Mouse (Mus musculus) lung, postnatal 0 days (tissue): ENCODE results near the gene Chd6. TPM values are rescaled to one million over a fixed set of nuclear protein-coding genes. Genes with fewer than 3 reads are reported as not detected.

ENCODE experiments used
- ATAC-seq: fragments of 200-750 bp; cut with Nextera tagmentation; 2 replicates; pipeline ENCODE4 v1.8.0; 2017; ENCODE audit warnings: moderate library complexity
- DNase-seq: peaks from one replicate; pipeline ENCODE4 v3.0.0-alpha.2; 2016; ENCODE audit warnings: low spot score
- H3K27ac ChIP-seq: fragments of 300-500 bp; sonication (generic); 2 replicates; pipeline ENCODE4 v1.5.1; 2014; ENCODE audit warnings: antibody characterized with exemption, mild to moderate bottlenecking, low read length, mixed read lengths
- H3K27me3 ChIP-seq: fragments of 300-500 bp; sonication (generic); replicated peaks from 2 replicates; pipeline ENCODE4 v1.6.1; 2014; ENCODE audit warnings: low read length, mixed read lengths; ENCODE audit not compliant: insufficient read depth
- H3K36me3 ChIP-seq: fragments of 300-500 bp; sonication (generic); 2 replicates; pipeline ENCODE4 v1.6.1; 2014; ENCODE audit warnings: low read length, mixed read lengths; ENCODE audit not compliant: insufficient read depth
- H3K4me1 ChIP-seq: fragments of 300-500 bp; sonication (generic); 2 replicates; pipeline ENCODE4 v1.6.1; 2014; ENCODE audit warnings: antibody characterized with exemption, low read depth, low read length, mixed read lengths; ENCODE audit not compliant: insufficient read depth
- H3K4me2 ChIP-seq: fragments of 300-500 bp; sonication (generic); replicated peaks from 2 replicates; pipeline ENCODE4 v1.6.1; 2014; ENCODE audit warnings: low read depth, mild to moderate bottlenecking, low read length, moderate library complexity, mixed read lengths
- H3K4me3 ChIP-seq: fragments of 300-500 bp; sonication (generic); 2 replicates; pipeline ENCODE4 v1.5.1; 2014; ENCODE audit warnings: low read depth, low read length
- H3K9ac ChIP-seq: fragments of 300-500 bp; sonication (generic); replicated peaks from 2 replicates; pipeline ENCODE4 v1.6.1; 2014; ENCODE audit warnings: low read depth, mild to moderate bottlenecking
- H3K9me3 ChIP-seq: fragments of 300-500 bp; sonication (generic); 2 replicates; pipeline ENCODE4 v1.6.1; 2016; ENCODE audit warnings: low read length, mixed read lengths
- CTCF ChIP-seq: IDR thresholded peaks from 2 replicates; pipeline ENCODE4 v1.5.1; 2016; ENCODE audit warnings: antibody characterized with exemption, mild to moderate bottlenecking
- EP300 ChIP-seq: IDR thresholded peaks from 2 replicates; pipeline ENCODE4 v1.6.1; 2016; ENCODE audit warnings: antibody characterized with exemption, mild to moderate bottlenecking, control low read depth
- WGBS: fragments of 180-500 bp; shearing (Covaris S2); extraction: QIAGEN DNeasy Blood & Tissue Kit; methylation state at CpG from one replicate; pipeline ENCODE4 v1.1.7; 2014; 5-methylcytosine and 5-hydroxymethylcytosine counted together
- polyA plus RNA-seq: library from polyadenylated mRNA; unstranded; fragments of >200 nt; fragmentation: Nextera tagmentation; extraction: Ambion mirVana; gene quantifications from 2 replicates; pipeline ENCODE4 v1.2.1, GENCODE M21; 2015

Gene Chd6
- polyA plus RNA-seq, 1 experiment from 2014 or later: 22.2 TPM

DNA sequence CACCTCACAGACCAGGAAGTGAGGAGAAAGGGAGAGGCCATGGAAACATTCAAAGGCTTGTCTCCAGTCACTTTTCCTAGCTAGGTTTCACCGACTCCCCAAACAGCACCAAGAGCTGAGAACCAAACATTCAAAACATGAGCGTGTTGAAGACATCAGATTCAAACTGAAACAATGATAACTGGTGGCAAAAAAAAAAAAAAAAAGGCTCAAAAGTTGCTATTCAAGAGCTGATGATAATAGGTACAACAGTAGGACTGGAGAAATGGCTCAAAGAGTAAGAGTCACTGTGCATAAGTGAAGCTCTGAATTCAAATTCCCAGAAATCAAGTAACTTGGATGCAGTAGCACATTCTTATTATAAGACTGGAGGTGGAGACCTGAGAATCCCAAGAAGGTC lies 30.3 kb downstream of the Chd6 start:
- H3K4me3 ChIP-seq: no peak overlapping the region
- H3K27ac ChIP-seq: no peak overlapping the region
- no peak for TF ChIP-seq EP300
- TF ChIP-seq CTCF: no peak
- no peak for ATAC-seq
- H3K4me2 ChIP-seq: no peak overlapping the region
- WGBS: 92% methylated on average over 2 of the region's 2 CpGs
- H3K27me3 ChIP-seq: no peaks in the 10 kb centered on the region
- H3K9me3 ChIP-seq: no peaks in the 10 kb centered on the region
- no peaks in the 10 kb centered on the region for H3K36me3 ChIP-seq
- DNase-seq: no peak
- H3K4me1 ChIP-seq: no peaks in the 10 kb centered on the region
- H3K9ac ChIP-seq: no peak overlapping the region

DNA sequence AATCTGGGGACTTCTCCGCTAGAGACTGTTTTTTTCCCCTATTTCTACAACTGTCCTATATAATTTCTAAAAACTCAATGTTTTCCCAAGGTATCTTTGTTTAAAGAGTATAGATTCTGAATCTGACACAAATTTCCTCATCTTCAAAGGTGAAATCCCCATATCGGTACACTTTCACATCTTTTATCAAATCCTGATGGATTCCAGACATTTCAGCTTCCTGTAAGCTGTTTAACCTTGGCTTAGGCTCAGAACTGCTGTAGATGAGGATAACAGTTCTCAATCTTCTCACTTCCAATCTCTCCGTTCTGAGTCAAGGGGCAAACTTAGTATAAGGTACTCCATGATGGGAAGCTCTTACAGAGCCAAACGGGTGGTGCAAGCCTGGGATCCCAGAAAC lies 32.6 kb downstream of the Chd6 start:
- no peak for TF ChIP-seq CTCF
- TF ChIP-seq EP300: no peak
- Histone ChIP-seq H3K4me3 (no peak overlapping the region), H3K4me1 (no peaks in the 10 kb centered on the region), H3K36me3 (no peaks in the 10 kb centered on the region), H3K9me3 (no peaks in the 10 kb centered on the region), H3K9ac (no peak overlapping the region), H3K27me3 (no peaks in the 10 kb centered on the region), H3K4me2 (no peak overlapping the region), H3K27ac (no peak overlapping the region)
- ATAC-seq: no peak
- 61% methylated on average over 4 of the region's 4 CpGs for WGBS
- DNase-seq: no peak

GRCm38 (mm10) chr2:161075553-161075952 lies 33.3 kb downstream of the Chd6 start:
- Histone ChIP-seq H3K4me2 (no peak overlapping the region), H3K27ac (no peak overlapping the region), H3K27me3 (no peaks in the 10 kb centered on the region), H3K9ac (no peak overlapping the region), H3K36me3 (no peaks in the 10 kb centered on the region), H3K9me3 (no peaks in the 10 kb centered on the region), H3K4me1 (no peaks in the 10 kb centered on the region), H3K4me3 (no peak overlapping the region)
- WGBS: 95% methylated on average over 5 of the region's 5 CpGs
- no peak for DNase-seq
- no peak for ATAC-seq
- TF ChIP-seq CTCF (no peak), EP300 (no peak)

- Histone ChIP-seq H3K27me3 (no peaks in the 10 kb centered on the region), H3K27ac (no peak overlapping the region), H3K4me3 (no peak overlapping the region), H3K9ac (no peak overlapping the region), H3K4me2 (no peak overlapping the region), H3K4me1 (no peaks in the 10 kb centered on the region), H3K9me3 (no peaks in the 10 kb centered on the region), H3K36me3 (no peaks in the 10 kb centered on the region)
- ATAC-seq: no peak
- 62% methylated on average over 10 of the region's 10 CpGs for WGBS
- DNase-seq: no peak
- no peak for TF ChIP-seq EP300
- TF ChIP-seq CTCF: no peak
Measured at GRCm38 (mm10) chr2:161066097-161066759, 42.6 kb downstream of the Chd6 start.

DNA sequence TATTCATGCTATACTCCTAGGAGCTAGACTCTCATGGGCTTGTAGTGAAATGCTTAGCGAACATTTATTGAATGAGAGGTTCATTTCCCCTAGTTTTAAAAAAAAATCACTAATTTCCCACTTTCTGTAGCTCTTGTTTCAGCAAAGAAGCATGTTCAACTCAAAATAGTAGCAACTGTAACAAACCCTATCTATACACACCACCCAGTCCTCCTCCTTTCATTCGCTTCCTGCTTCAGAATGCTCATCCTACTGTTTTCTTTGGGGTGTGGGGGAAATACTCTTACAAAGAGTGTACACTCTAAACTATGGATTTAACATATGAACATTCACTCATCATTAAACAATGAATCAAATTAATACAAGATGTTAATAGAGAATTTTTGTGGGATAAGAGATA lies 43.3 kb downstream of the Chd6 start:
- Histone ChIP-seq H3K9me3 (no peaks in the 10 kb centered on the region), H3K27me3 (no peaks in the 10 kb centered on the region), H3K4me3 (no peak overlapping the region), H3K27ac (no peak overlapping the region), H3K4me2 (no peak overlapping the region), H3K36me3 (no peaks in the 10 kb centered on the region), H3K9ac (no peak overlapping the region), H3K4me1 (no peaks in the 10 kb centered on the region)
- TF ChIP-seq CTCF: no peak
- no peak for TF ChIP-seq EP300
- DNase-seq (no peak), ATAC-seq (no peak)
- 83% methylated on average over 2 of the region's 2 CpGs for WGBS

DNA sequence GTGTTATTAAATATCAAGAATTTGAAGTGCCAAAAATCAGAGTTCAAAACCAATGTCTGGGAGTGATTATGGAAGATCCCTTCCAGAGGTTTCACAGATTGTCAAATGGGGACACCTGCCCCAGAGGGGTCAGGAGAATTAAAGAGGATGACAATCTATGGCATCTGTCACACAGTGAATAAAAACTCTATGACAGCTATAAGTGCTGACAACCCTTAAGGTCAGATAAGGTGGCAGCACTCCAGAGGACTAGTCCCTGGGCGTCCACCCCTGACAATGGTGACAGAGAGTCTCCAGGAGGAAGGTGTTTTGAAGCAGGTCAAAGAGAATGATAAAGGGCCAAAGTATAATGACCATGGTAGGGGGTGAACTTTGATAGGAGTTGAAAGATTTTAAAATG lies 44.0 kb downstream of the Chd6 start:
- Histone ChIP-seq H3K4me1 (no peaks in the 10 kb centered on the region), H3K9ac (no peak overlapping the region), H3K27ac (no peak overlapping the region), H3K4me2 (no peak overlapping the region), H3K36me3 (no peaks in the 10 kb centered on the region), H3K27me3 (no peaks in the 10 kb centered on the region), H3K4me3 (no peak overlapping the region), H3K9me3 (no peaks in the 10 kb centered on the region)
- TF ChIP-seq EP300 (no peak), CTCF (no peak)
- no peak for ATAC-seq
- DNase-seq: no peak
- 27% methylated on average over 1 of the region's 1 CpGs for WGBS

DNA sequence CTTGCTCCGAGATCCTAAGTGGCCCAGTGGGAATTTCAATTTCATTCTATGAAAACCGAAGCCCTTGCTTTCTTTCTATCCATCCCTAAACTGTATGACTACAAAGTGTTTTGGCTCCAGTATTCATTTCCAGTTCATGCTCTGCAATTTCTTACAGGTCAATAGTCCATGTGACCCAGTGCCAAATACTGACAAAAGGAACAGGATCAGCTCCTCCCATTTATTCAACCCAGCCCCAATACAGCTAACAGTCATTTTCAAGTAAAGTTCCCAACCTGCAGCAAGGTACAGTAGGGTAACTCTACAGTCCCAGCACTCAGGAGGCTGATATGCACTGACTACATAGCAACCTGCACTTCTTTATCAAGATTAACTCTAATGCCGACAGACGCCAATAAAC lies 50.0 kb downstream of the Chd6 start:
- WGBS: 87% methylated on average over 4 of the region's 4 CpGs
- H3K4me2 ChIP-seq: no peak overlapping the region
- no peak overlapping the region for H3K4me3 ChIP-seq
- no peaks in the 10 kb centered on the region for H3K4me1 ChIP-seq
- H3K9ac ChIP-seq: no peak overlapping the region
- TF ChIP-seq CTCF (no peak), EP300 (no peak)
- DNase-seq (no peak), ATAC-seq (no peak)
- no peaks in the 10 kb centered on the region for H3K36me3 ChIP-seq
- no peak overlapping the region for H3K27ac ChIP-seq
- no peaks in the 10 kb centered on the region for H3K9me3 ChIP-seq
- H3K27me3 ChIP-seq: no peaks in the 10 kb centered on the region
